Mouse (Mus musculus): ENCODE results near the gene Olfr1162.
"Not testable (repeated sequence)": the region's sequence is repeated elsewhere in the genome, so short reads cannot be mapped to it uniquely, and the experiment has no call there.

Olfr1162 gene

GRCm38 (mm10) chr2:88051029-88051428 is at the start of gene Olfr1162:
Gene Olfr1162 (minus strand): TSS chr2:88051129.
- no peak for DNase-seq (ENCODE audit: low read depth, low spot score)

GRCm38 (mm10) chr2:88093866-88094265 is 42.9 kb upstream of the Olfr1162 start, which contains the start of gene Olfr1164:
Gene Olfr1164 (minus strand): TSS chr2:88093966.
- DNase-seq (ENCODE audit: low read depth, low spot score) = no peak

DNA sequence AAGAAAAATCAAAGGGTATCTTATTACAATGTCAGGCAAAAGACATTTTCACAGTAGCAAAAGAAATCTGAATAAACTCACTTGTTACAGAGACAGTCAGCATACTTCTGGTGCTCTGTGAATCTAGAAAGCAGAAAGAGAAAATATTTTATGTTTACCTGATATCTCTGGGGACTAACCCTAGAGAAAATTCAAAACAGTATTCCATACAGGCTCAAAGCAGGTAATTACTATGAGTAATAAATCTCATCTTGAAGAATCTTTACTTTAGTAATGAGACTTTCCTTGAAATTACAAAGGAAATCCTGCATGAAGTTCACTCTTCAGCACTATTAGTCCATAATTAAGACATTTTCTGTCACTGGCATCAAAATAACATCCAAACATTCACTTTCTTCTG is 20.8 kb upstream of the Olfr1162 start, which contains the start of gene Olfr1163:
Gene Olfr1163 (minus strand): TSS at position 101 of the 400 bp plus-strand sequence.
- DNase-seq (ENCODE audit: low read depth, low spot score) = no peak

- no peak for DNase-seq (ENCODE audit: low read depth, low spot score)
Measured at GRCm38 (mm10) chr2:88063587-88063986, 12.7 kb upstream of the Olfr1162 start.

DNA sequence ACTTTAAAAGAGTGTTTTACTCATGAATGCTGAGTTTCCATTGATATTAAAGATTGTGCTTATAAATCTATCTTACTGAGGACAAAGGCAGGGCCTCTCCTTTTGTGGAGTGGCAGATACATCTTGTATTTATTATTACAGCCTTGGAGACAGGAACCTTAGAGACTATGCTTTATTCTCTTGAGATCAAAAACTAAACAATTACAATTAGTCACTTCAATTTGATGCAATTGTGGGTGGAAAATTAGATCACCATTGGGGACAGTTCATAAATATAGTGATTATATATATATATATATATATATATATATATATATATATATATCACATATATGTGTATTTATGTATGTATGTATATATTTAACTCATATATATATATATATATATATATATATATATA is 13.3 kb downstream of the Olfr1162 start, which contains the start of gene Olfr73:
Gene Olfr73 (minus strand): TSS at position 101 of the 400 bp plus-strand sequence.
- DNase-seq (ENCODE audit: low read depth, low spot score) = no peak

GRCm38 (mm10) chr2:88022474-88022873 is 28.5 kb downstream of the Olfr1162 start, which contains the start of gene Olfr1161:
Gene Olfr1161 (plus strand): TSS chr2:88022774.
- DNase-seq (ENCODE audit: low read depth, low spot score) = not testable (repeated sequence)

DNA sequence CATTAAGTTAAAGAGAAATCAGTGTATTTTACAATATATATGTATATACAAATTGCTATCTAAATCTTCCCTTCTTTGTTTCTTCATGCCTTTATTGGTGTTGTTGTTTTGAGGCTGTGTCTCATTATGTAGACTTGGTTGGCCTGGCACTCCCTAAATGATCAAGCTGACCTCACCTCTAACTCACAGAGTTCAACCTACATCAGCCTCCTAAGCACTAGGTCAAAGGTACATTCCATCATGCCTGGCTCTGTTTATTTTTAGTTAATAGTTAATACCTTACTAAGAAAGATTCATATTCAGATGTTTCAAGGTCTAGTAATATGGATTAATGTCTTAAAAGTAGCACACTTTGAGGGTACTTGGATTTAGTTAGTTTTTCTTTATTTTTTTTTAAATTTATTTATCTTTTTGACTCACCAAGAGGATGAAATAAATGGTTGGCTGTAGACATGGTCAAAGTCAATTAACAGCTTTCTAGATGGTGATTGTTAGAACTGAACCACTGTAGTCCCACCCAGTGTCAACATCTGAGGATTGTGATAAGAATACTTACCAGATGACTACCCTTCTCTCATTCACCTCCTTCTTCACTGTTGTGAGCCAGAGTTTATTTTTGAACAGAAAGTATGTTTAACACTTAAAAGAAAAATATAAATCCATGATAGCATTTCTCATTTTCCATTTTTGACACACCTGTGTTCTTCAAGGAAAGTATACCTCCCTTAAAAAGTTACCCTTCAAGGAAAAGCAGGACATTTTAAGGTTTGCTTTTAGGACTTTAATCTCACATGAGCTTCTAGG is 43.2 kb downstream of the Olfr1162 start, which contains the start of gene Olfr1160:
Gene Olfr1160 (minus strand): TSS at position 754 of the 804 bp plus-strand sequence.
- DNase-seq (ENCODE audit: low read depth, low spot score) = no peak

Measured in c-Kit-negative CD71-positive TER-119-positive erythroid progenitor cells, embryonic 14.5 days (primary cell).